Mouse (Mus musculus) forebrain, embryonic 10.5 days (tissue): ENCODE results near the gene Rabep2. TPM values are rescaled to one million over a fixed set of nuclear protein-coding genes. Genes with fewer than 3 reads are reported as not detected.

Experiments used
- DNase-seq: peaks from one replicate; pipeline ENCODE4 v3.0.0-alpha.2; 2017; ENCODE audit warnings: low spot score; ENCODE audit errors: extremely low spot score
- H3K27ac ChIP-seq: fragments of 300-500 bp; sonication (generic); 2 replicates; pipeline ENCODE4 v1.5.1; 2016; ENCODE audit warnings: mild to moderate bottlenecking
- H3K27me3 ChIP-seq: fragments of 300-500 bp; sonication (generic); 2 replicates; pipeline ENCODE4 v1.6.1; 2016; ENCODE audit warnings: mild to moderate bottlenecking; ENCODE audit not compliant: poor library complexity, severe bottlenecking
- H3K36me3 ChIP-seq: fragments of 300-500 bp; sonication (generic); replicated peaks from 2 replicates; pipeline ENCODE4 v1.6.1; 2016; ENCODE audit warnings: mild to moderate bottlenecking, moderate library complexity
- H3K4me1 ChIP-seq: fragments of 300-500 bp; sonication (generic); 2 replicates; pipeline ENCODE4 v1.6.1; 2016
- H3K4me3 ChIP-seq: fragments of 300-500 bp; sonication (generic); 2 replicates; pipeline ENCODE4 v1.5.1; 2016; ENCODE audit warnings: mild to moderate bottlenecking, moderate library complexity
- H3K9me3 ChIP-seq: fragments of 300-500 bp; sonication (generic); 2 replicates; pipeline ENCODE4 v1.6.1; 2016; ENCODE audit warnings: mild to moderate bottlenecking, moderate library complexity
- WGBS: fragments of 180-500 bp; shearing (Covaris S2); methylation state at CpG from one replicate; pipeline ENCODE4 v1.1.7; 2016; 5-methylcytosine and 5-hydroxymethylcytosine counted together
- polyA plus RNA-seq: library from polyadenylated mRNA; unstranded; fragments of >200 nt; fragmentation: Nextera tagmentation; extraction: Ambion mirVana; gene quantifications from 2 replicates; pipeline ENCODE4 v1.2.1, GENCODE M21; 2016

The Rabep2 gene
- polyA plus RNA-seq, 1 experiment from 2014 or later, result 24.8 TPM

GRCm38 (mm10) chr7:126440134-126440533, 11.6 kb downstream of the Rabep2 start:
- no peak for DNase-seq
- peaks cover 5% of the 10 kb centered on the region; the same call in 1 of the 2 replicates for H3K4me1 ChIP-seq
- 92% methylated on average over 9 of the region's 9 CpGs for WGBS

GRCm38 (mm10) chr7:126443997-126444396, 15.4 kb downstream of the Rabep2 start:
- DNase-seq, result no peak
- WGBS, result 94% methylated on average over 10 of the region's 10 CpGs

More at GRCm38 (mm10) chr7:126440134-126440533, 11.6 kb downstream of the Rabep2 start:
- Histone ChIP-seq H3K27me3 (no peaks in the 10 kb centered on the region), H3K27ac (peak overlapping the region; percentile 6; the same call in 1 of the 2 replicates), H3K4me3 (no peak overlapping the region), H3K9me3 (no peaks in the 10 kb centered on the region), H3K36me3 (peaks cover 47% of the 10 kb centered on the region)

GRCm38 (mm10) chr7:126444536-126444935, 16.0 kb downstream of the Rabep2 start:
- 92% methylated on average over 9 of the region's 9 CpGs for WGBS
- Histone ChIP-seq H3K36me3 (peaks cover 65% of the 10 kb centered on the region), H3K4me1 (no peaks in the 10 kb centered on the region), H3K27ac (no peak overlapping the region), H3K4me3 (no peak overlapping the region), H3K9me3 (no peaks in the 10 kb centered on the region), H3K27me3 (no peaks in the 10 kb centered on the region)
- DNase-seq, result no peak

More at GRCm38 (mm10) chr7:126443997-126444396, 15.4 kb downstream of the Rabep2 start:
- Histone ChIP-seq H3K4me1 (no peaks in the 10 kb centered on the region), H3K27ac (no peak overlapping the region), H3K27me3 (no peaks in the 10 kb centered on the region), H3K9me3 (no peaks in the 10 kb centered on the region), H3K4me3 (no peak overlapping the region), H3K36me3 (peaks cover 65% of the 10 kb centered on the region)

GRCm38 (mm10) chr7:126445104-126445815, 16.7 kb downstream of the Rabep2 start:
- H3K36me3 ChIP-seq, result peaks cover 62% of the 10 kb centered on the region
- H3K27me3 ChIP-seq, result no peaks in the 10 kb centered on the region
- no peak overlapping the region for H3K27ac ChIP-seq
- H3K4me1 ChIP-seq, result no peaks in the 10 kb centered on the region
- H3K4me3 ChIP-seq, result no peak overlapping the region
- 94% methylated on average over 15 of the region's 15 CpGs for WGBS
- DNase-seq, result no peak
- no peaks in the 10 kb centered on the region for H3K9me3 ChIP-seq

GRCm38 (mm10) chr7:126446217-126446616, 17.7 kb downstream of the Rabep2 start:
- no peak for DNase-seq
- Histone ChIP-seq H3K4me3 (no peak overlapping the region), H3K27ac (no peak overlapping the region), H3K4me1 (no peaks in the 10 kb centered on the region), H3K27me3 (no peaks in the 10 kb centered on the region), H3K36me3 (peaks cover 58% of the 10 kb centered on the region), H3K9me3 (no peaks in the 10 kb centered on the region)
- 92% methylated on average over 21 of the region's 21 CpGs for WGBS

GRCm38 (mm10) chr7:126448481-126448880, 19.9 kb downstream of the Rabep2 start:
- H3K9me3 ChIP-seq, result no peaks in the 10 kb centered on the region
- 95% methylated on average over 19 of the region's 19 CpGs for WGBS

GRCm38 (mm10) chr7:126449991-126450390, 21.4 kb downstream of the Rabep2 start:
- no peaks in the 10 kb centered on the region for H3K9me3 ChIP-seq
- H3K36me3 ChIP-seq, result peaks cover 31% of the 10 kb centered on the region
- no peak overlapping the region for H3K27ac ChIP-seq
- DNase-seq, result no peak
- WGBS, result 92% methylated on average over 18 of the region's 18 CpGs
- no peak overlapping the region for H3K4me3 ChIP-seq
- H3K4me1 ChIP-seq, result no peaks in the 10 kb centered on the region
- no peaks in the 10 kb centered on the region for H3K27me3 ChIP-seq

More at GRCm38 (mm10) chr7:126448481-126448880, 19.9 kb downstream of the Rabep2 start:
- no peak overlapping the region for H3K27ac ChIP-seq
- H3K36me3 ChIP-seq, result peaks cover 44% of the 10 kb centered on the region
- H3K27me3 ChIP-seq, result no peaks in the 10 kb centered on the region
- no peak overlapping the region for H3K4me3 ChIP-seq
- DNase-seq, result no peak
- H3K4me1 ChIP-seq, result no peaks in the 10 kb centered on the region

GRCm38 (mm10) chr7:126450641-126451040, 22.1 kb downstream of the Rabep2 start:
- Histone ChIP-seq H3K27me3 (no peaks in the 10 kb centered on the region), H3K9me3 (no peaks in the 10 kb centered on the region), H3K4me1 (no peaks in the 10 kb centered on the region), H3K36me3 (peaks cover 25% of the 10 kb centered on the region), H3K27ac (no peak overlapping the region), H3K4me3 (no peak overlapping the region)
- WGBS, result 93% methylated on average over 6 of the region's 6 CpGs
- DNase-seq, result no peak

GRCm38 (mm10) chr7:126452244-126452643, 23.7 kb downstream of the Rabep2 start:
- WGBS, result 95% methylated on average over 3 of the region's 3 CpGs
- no peaks in the 10 kb centered on the region for H3K4me1 ChIP-seq
- no peak overlapping the region for H3K27ac ChIP-seq
- no peak overlapping the region for H3K4me3 ChIP-seq
- no peak for DNase-seq
- no peaks in the 10 kb centered on the region for H3K9me3 ChIP-seq
- no peaks in the 10 kb centered on the region for H3K27me3 ChIP-seq
- H3K36me3 ChIP-seq, result peaks cover 9% of the 10 kb centered on the region

- Histone ChIP-seq H3K4me3 (no peak overlapping the region), H3K27ac (no peak overlapping the region), H3K4me1 (no peaks in the 10 kb centered on the region), H3K36me3 (no peaks in the 10 kb centered on the region), H3K9me3 (no peaks in the 10 kb centered on the region), H3K27me3 (no peaks in the 10 kb centered on the region)
- no peak for DNase-seq
- WGBS, result 86% methylated on average over 7 of the region's 7 CpGs
Measured at GRCm38 (mm10) chr7:126453861-126454260, 25.3 kb downstream of the Rabep2 start.

- 85% methylated on average over 2 of the region's 2 CpGs for WGBS
- no peak for DNase-seq
- Histone ChIP-seq H3K4me1 (no peaks in the 10 kb centered on the region), H3K36me3 (no peaks in the 10 kb centered on the region), H3K4me3 (no peak overlapping the region), H3K9me3 (no peaks in the 10 kb centered on the region), H3K27ac (no peak overlapping the region), H3K27me3 (no peaks in the 10 kb centered on the region)
Measured at GRCm38 (mm10) chr7:126455242-126455641, 26.7 kb downstream of the Rabep2 start.

GRCm38 (mm10) chr7:126456382-126457266, 28.1 kb downstream of the Rabep2 start:
- no peak overlapping the region for H3K27ac ChIP-seq
- H3K4me1 ChIP-seq, result peaks cover 6% of the 10 kb centered on the region; the same call in 1 of the 2 replicates
- H3K36me3 ChIP-seq, result no peaks in the 10 kb centered on the region
- 90% methylated on average over 17 of the region's 17 CpGs for WGBS
- no peaks in the 10 kb centered on the region for H3K27me3 ChIP-seq
- no peaks in the 10 kb centered on the region for H3K9me3 ChIP-seq
- no peak for DNase-seq
- no peak overlapping the region for H3K4me3 ChIP-seq

GRCm38 (mm10) chr7:126458225-126458624, 29.7 kb downstream of the Rabep2 start:
- Histone ChIP-seq H3K27ac (no peak overlapping the region), H3K27me3 (no peaks in the 10 kb centered on the region), H3K36me3 (no peaks in the 10 kb centered on the region), H3K4me3 (no peak overlapping the region), H3K9me3 (no peaks in the 10 kb centered on the region), H3K4me1 (peaks cover 11% of the 10 kb centered on the region)
- DNase-seq, result no peak
- WGBS, result 85% methylated on average over 5 of the region's 5 CpGs
